Mouse (Mus musculus): Measurements from ENCODE around the gene Olfr556. TPM values are rescaled to one million over a fixed set of nuclear protein-coding genes. Genes with fewer than 3 reads are reported as not detected.
A peak's percentile ranks its signal among the peaks of the same experiment; 100 is the strongest.
"Not testable (repeated sequence)": the region's sequence is repeated elsewhere in the genome, so short reads cannot be mapped to it uniquely, and the experiment has no call there.

Olfr556 gene
- total RNA-seq (2021) = under 1 TPM in 1 of 2 experiments, not detected in 1; 0.25 TPM

DNA sequence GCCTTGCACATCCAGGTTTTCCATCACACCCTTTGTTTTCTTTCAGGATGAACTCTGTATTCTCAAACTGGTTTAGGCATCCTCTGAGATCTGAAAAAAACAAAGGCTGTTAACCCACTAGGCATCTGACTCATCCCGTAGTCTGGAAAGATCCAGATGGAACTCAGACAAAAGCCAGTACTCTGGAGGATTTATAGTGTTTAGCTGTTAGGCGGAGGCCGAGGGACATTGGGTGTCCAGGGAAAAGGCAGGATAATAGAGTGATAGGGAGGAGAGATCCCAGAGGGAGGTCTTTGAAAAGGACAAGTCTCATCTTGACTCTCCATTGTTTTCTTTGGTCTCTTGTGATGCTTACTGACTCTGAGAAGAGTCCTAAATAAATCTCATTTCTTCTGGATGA lies at the start of gene Olfr556:
TSS of gene Olfr556 (plus strand) at position 301 of the 400 bp plus-strand sequence.
- no peak for DNase-seq

DNA sequence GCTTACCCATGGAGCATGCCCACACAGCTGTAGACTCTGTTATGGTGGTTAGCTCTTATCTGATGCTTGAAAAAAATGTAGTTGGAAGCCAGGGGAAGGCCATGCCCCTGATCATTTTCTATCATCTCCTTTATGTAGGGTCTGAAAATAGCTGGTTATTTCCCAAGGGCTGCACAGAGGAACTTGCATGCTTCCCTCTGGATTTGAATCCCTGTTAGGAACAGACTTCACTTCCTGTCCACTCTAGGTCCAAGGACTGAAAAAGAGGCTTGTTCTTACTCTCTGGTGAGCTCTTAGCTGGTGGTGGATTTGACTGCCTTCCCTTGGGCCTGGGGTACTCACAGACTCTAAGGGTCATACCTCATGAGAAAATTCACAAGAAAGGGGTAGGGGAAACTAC lies 46.6 kb upstream of the Olfr556 start, which contains the start of gene Olfr553:
TSS of gene Olfr553 (minus strand) at position 101 of the 400 bp plus-strand sequence.
- DNase-seq = no peak

DNA sequence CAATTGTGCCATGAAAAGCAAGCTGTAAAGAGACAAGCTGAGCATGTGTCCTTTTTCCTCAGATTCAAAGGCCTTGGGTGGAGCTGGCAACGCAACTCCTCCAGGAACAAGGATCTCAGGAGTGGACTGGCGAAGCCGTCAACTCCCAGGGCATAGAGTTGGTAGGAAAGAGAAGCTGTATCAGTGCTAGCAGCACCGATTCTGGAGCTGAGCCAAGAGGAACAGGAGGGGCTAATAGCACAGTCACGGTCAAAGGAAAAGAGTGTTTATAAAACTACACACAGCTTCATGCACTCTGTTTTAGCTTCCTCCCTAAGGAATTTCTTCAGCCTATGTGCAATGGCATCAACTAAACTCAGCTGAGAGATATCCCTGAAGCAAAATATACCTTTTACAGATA lies 45.1 kb upstream of the Olfr556 start:
- no peak for DNase-seq

DNA sequence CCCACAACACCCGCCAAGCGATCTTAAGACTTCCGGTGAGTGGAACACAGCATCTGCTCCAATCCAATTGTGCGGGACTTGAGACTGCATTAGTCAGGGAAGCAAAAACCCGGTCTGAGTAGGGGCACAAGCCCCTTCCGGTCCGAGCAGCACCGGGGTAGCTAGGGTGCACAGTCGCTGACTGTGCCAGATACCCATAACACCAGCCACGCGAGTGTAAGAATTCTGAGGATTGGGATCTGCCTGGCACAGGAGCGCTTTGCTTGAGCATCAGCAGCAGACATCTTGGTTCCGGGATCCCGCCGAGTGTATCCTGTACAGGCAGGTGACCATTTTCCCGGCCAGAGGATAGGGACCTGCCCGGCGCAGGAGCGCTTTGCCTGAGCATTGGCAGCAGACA lies 44.3 kb upstream of the Olfr556 start:
- not testable (repeated sequence) for DNase-seq

DNA sequence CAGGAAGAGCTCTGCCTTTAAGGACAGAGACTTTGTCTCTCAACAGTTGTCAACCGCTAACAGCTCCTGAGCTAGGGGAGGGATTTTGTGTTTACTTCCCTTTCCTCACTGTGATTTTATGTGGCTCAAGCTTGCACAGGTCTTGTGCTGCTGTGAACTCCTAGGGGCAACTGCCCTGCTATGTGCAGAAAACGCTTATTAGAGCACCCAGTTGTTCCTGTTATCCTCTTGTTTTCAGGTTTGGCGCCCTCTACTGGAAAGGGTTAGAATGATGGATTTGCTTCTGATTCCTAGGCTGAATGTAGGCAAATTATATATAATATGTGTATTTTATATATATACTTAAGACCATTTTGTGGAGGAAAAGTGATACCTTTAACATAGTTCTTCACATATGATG lies 28.0 kb upstream of the Olfr556 start:
- peak in 1 of 2 experiments; percentile 2 for DNase-seq

DNA sequence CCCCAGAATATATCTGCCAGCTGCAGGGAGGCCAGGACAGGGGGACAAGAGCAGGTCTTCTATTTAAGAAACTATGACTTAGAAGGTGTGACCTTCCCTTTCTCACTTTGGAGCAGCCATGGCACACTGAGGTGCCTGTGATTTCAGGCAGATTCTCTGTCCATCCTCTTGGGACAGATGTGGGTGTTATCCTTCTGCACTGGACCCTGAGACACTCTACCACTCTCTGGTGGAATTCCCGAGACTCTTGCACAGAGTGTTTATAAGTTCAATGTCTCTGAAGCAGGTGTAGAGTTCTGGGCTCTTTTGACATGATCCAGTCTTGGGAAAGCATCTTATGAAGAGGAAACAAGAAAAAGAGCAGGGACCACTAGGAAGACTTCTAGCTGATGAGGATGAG lies 26.6 kb upstream of the Olfr556 start, which contains the start of gene Olfr554:
TSS of gene Olfr554 (plus strand) at position 301 of the 400 bp plus-strand sequence.
- no peak for DNase-seq

DNA sequence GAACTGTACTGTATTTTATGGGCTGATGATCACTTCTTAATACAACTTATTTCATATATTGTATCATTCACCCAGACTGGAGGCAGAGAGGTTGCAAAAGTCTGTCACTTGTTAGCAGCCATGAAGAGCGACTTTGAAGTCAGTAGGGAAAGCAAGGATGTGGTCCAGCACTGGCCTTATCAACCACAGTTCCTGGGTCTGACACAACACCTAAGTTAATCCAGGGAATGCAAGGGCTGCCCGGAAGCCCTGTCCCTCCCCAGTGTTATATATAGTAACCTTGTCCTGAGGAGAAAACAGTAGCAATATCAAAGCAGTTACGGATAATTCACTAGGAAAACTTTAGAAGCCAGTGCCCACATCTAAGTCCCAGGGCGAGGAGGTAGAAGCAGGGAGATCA lies 19.8 kb upstream of the Olfr556 start:
- not testable (repeated sequence) for DNase-seq

DNA sequence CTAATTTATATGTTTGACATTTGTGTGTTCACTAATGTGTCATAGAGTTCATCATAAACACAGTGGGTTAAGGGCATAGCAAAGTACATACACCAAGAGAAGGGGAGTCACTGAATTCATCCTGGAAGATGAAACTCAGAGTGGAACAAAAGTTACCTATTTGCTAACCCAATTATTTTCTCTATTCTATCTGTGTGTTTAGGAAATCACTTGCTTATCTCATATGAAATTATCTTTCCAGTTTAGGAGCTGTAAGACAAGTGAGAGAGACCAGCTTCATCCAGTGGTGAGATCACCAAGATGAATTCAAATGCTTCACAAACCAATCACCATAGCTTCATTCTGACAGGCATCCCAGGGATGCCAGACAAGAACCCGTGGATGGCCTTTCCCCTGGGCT lies 6.2 kb upstream of the Olfr556 start, which contains the start of gene Olfr555:
TSS of gene Olfr555 (plus strand) at position 301 of the 400 bp plus-strand sequence.
- no peak for DNase-seq

DNA sequence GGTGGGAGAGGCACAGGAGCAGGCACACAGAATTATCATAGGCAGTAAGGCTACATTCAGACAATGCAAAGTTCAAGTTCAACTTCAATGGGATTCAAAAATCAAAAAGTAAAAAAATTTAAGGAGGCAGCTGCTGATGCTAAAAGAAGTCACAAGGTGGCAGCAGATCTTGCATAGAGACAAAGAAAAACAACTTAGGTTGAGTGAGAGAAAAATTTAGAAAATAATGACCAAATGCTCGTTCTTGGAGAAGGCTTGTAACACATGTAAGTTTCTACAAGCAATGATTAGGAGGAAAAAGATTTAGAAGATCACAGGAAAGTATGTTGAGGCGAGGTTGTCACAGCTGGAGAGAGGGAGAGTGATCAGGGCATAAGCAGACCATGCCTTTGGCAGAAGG lies 679 bp downstream of the Olfr556 start:
- DNase-seq = no peak

DNA sequence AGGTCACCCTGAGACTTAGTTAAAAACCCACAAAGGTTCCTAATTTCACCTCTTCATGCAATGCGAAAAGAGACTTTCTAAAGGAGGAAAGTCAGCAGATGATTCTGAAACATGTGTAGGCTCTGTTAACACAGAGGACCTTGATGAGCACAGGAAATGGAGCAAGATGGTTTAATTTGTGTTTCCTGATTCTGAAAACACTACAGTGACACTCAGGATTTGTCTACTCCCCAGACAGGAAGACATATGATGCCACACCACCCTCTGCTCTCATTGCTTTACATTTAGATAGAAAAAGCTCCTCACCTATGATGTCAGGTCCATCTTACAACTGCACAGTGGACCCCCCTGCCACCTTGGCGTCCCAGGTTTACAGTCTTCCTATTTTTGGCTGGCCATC lies 11.5 kb downstream of the Olfr556 start:
- DNase-seq = no peak

DNA sequence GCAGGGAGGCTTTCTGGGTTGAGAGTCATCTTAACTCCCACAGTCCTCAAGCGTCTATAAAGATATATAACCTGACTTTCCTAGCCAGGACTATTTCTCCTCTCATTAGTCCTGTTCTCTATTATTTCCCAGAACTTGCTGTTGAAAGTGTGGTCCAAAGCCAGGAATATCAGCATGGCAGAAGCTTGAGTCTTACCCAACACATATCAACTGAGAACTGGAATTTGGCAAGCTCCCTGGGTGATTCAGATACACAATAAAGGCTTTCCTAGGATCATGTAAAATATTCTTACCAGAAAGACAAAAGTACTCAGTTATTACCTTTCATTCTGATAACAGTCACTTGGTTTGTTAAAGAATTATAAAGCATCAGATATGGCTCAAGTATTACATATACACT lies 17.2 kb downstream of the Olfr556 start:
- no peak for DNase-seq

DNA sequence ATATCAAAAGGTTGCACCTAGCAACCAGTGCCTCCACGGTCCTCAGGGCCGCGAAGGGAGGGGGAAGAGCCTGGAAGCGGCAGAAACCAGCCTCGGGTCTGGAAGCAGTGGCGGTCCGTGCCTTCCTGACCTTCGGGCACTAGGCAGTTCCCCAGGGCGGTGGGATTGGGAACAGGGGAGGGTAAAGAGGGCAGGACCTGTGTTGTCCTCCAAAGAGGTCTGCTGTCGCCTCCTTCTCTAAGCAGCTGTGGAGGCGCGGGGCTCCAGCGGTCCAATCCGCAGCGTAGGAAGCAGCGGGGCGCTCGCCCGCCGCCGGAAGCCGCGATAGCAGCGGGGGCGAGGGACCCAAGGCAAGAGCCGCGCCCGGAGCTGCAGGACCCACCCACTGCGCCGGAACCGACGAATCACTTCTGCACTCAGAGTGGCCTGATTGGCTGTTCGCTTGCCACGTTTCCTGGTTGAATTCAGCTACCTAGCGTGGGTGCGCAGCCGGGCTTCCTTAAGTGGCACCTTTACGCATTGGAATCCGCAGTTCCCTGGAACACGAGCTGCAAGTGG lies 22.3 kb downstream of the Olfr556 start, which contains the start of gene Trim68:
TSS of gene Trim68 (minus strand) at position 384 of the 558 bp plus-strand sequence.
- peak; percentile 84 to 87 for DNase-seq

DNA sequence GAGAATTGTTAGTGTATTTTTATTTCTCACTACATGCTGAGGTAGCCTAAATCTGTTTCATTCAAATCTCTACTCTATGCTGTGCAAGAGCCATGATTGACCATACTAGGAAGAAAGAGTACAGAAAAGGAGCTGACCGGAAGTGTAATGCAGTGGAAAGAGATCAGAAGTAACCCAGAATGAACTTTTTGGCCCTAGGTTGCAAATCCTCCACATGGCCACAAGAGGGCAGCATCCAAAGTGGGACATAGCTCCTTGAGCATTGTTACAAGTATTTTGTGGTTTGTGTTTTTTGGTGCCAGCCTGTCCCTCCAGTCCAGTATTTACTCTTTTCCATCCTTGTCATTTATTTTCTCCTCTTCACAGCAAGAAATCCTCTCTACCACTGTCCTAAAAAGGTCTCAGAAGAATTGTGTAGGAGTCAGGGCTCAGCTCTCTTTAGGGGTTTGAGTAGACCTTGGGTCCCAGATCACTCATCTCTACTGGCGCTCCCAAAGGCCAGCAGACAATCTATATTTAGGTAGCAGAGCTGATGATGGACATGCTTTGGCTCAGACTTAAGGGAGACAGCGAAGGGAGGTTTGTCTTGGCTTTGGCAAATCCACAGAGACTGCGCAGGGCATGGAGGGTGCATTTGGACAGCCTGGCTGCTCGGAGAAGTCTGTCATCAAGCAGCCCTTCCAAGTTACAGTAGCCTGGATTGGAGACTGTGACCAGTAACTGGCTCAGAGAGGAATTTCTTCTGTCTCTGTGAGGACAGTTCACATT lies 30.8 kb downstream of the Olfr556 start, which contains the start of gene Olfr557:
TSS of gene Olfr557 (plus strand) at position 553 of the 768 bp plus-strand sequence.
- peak in 1 of 2 experiments; percentile 3 for DNase-seq

DNA sequence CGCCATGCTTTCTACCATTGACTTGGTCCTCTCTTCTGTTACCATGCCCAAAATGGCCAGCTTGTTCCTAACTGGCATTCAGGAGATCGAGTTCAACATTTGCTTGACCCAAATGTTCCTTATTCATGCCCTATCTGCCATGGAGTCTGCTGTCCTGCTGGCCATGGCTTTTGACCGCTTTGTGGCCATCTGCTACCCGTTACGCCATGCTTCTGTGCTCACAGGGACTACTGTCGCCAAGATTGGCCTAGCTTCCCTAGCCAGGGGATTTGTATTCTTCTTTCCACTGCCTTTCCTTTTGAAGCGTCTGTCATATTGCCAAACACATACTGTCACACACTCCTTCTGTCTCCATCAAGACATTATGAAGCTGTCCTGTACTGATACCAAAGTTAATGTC lies 33.8 kb downstream of the Olfr556 start:
- no peak for DNase-seq

DNA sequence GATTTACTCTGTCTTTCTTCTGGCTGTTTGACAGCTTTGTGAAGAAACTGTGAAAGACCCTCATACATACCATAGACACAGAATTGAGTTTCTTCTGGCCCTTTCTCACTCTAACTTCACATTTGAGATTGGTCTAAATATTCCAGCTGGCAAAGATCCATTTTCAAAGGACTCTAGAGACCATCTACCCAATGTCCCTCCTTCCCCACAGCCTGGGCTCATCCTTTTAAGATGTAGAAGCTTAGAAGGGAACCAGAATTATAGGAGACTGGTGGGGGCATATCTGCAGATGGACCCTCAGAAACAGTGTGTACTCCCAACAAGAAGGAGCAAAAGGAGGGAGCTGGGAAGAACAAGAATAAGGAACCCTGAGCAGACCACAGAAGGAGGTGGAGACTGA lies 37.2 kb downstream of the Olfr556 start, which contains the start of gene Olfr558:
TSS of gene Olfr558 (plus strand) at position 301 of the 400 bp plus-strand sequence.
- DNase-seq = no peak

DNA sequence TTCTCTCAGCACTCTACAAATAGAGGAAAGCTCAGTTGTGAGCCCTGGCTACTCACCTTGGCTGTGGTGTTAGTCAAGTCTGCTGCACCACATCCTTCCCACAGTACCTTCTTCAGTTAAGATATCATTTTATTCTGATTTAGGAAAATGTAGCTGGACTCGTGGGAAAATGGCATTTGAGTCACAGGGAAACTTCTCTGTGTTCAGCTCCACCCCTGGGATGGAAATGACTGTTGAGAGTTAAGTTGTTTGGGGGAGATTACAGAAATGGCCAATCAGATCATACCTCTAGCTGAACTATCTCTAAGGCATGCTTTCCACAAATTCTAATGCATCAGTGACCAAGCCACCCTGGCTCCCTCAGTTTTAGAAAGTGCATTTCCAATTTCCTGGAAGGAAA lies 54.3 kb downstream of the Olfr556 start, which contains the start of gene Olfr33:
TSS of gene Olfr33 (minus strand) at position 101 of the 400 bp plus-strand sequence.
- no peak for DNase-seq

Other genes with a start within 250 kb of the Olfr556 start
- 10 to 100 TPM in 1 of 2 experiments, 1 to 10 TPM in 1; 9.8 to 11.4 TPM for gene Rrm1, start 223.2 kb upstream of the Olfr556 start, total RNA-seq (2021)
- gene Olfr543, start 183.2 kb upstream of the Olfr556 start, total RNA-seq (2021) = not detected
- not detected for gene Olfr544, start 176.6 kb upstream of the Olfr556 start, total RNA-seq (2021)
- not detected for gene Olfr545, start 165.3 kb upstream of the Olfr556 start, total RNA-seq (2021)
- not detected for gene Olfr547, start 130.2 kb upstream of the Olfr556 start, total RNA-seq (2021)
- not detected for gene Olfr548-ps1, start 124.0 kb upstream of the Olfr556 start, total RNA-seq (2021)
- not detected for gene Olfr549, start 115.0 kb upstream of the Olfr556 start, total RNA-seq (2021)
- 1 to 10 TPM; 2.7 to 3.1 TPM for gene Trim21, start 99.4 kb upstream of the Olfr556 start, total RNA-seq (2021)
- 1 to 10 TPM; 2.1 to 3.0 TPM for gene Olfr550, start 93.5 kb upstream of the Olfr556 start, total RNA-seq (2021)
- gene Olfr551, start 73.0 kb upstream of the Olfr556 start, total RNA-seq (2021) = not detected
- under 1 TPM in 1 of 2 experiments, not detected in 1; 0.15 TPM for gene Olfr552, start 67.1 kb upstream of the Olfr556 start, total RNA-seq (2021)
- gene Olfr553, start 46.7 kb upstream of the Olfr556 start, total RNA-seq (2021) = not detected
- not detected for gene Olfr554, start 26.5 kb upstream of the Olfr556 start, total RNA-seq (2021)
- gene Olfr555, start 6.1 kb upstream of the Olfr556 start, total RNA-seq (2021) = not detected
- gene Trim68, start 22.4 kb downstream of the Olfr556 start, total RNA-seq (2021) = 1 to 10 TPM; 7.1 to 8.4 TPM
- under 1 TPM in 1 of 2 experiments, not detected in 1; 0.56 TPM for gene Olfr557, start 31.0 kb downstream of the Olfr556 start, total RNA-seq (2021)
- under 1 TPM; 0.47 to 0.51 TPM for gene Olfr558, start 37.3 kb downstream of the Olfr556 start, total RNA-seq (2021)
- gene Olfr33, start 54.2 kb downstream of the Olfr556 start, total RNA-seq (2021) = not detected
- not detected for gene Olfr559, start 62.6 kb downstream of the Olfr556 start, total RNA-seq (2021)
- gene Olfr560, start 94.5 kb downstream of the Olfr556 start, total RNA-seq (2021) = not detected
- gene Olfr78, start 94.6 kb downstream of the Olfr556 start, total RNA-seq (2021) = under 1 TPM; 0.17 to 0.30 TPM
- gene Olfr561, start 106.3 kb downstream of the Olfr556 start, total RNA-seq (2021) = not detected
- not detected for gene Olfr564, start 138.6 kb downstream of the Olfr556 start, total RNA-seq (2021)
- not detected for gene Olfr566, start 193.9 kb downstream of the Olfr556 start, total RNA-seq (2021)
- not detected for gene Olfr568, start 212.2 kb downstream of the Olfr556 start, total RNA-seq (2021)
- gene Olfr569, start 226.0 kb downstream of the Olfr556 start, total RNA-seq (2021) = not detected
- not detected for gene Olfr570, start 229.7 kb downstream of the Olfr556 start, total RNA-seq (2021)